ENCODE assay signal across 38 mouse cellular contexts in genomic region chr17:43563192-43563987, GRCm38 (mm10). TPM values are rescaled to one million over a fixed set of nuclear protein-coding genes. Genes with fewer than 3 reads are reported as not detected.
"Had no signal": no experiment of that assay in that cellular context is flagged by ENCODE, and none has a peak within 500 bp of the region (broad histone marks: within the 10 kb centered on the region; RNA-seq: fewer than 3 reads in every experiment).

No protein-coding gene starts in this region.

- H3K9me3 ChIP-seq: limb, embryonic 10.5 days; limb, embryonic 12.5 days; limb, embryonic 15.5 days; liver, embryonic 12.5 days; liver, embryonic 13.5 days; liver, embryonic 15.5 days; lung, embryonic 15.5 days; midbrain, embryonic 12.5 days; midbrain, embryonic 13.5 days; midbrain, embryonic 15.5 days had no signal

- H3K4me1 ChIP-seq: liver, embryonic 13.5 days; liver, embryonic 15.5 days had no signal

- H3K9ac ChIP-seq: limb, embryonic 12.5 days; limb, embryonic 13.5 days; limb, embryonic 15.5 days; liver, embryonic 12.5 days; liver, embryonic 13.5 days; liver, embryonic 14.5 days; liver, embryonic 15.5 days; liver, postnatal 0 days; lung, embryonic 14.5 days; lung, embryonic 15.5 days; midbrain, embryonic 12.5 days; midbrain, embryonic 13.5 days; midbrain, embryonic 15.5 days had no signal

- DNase-seq: left cerebral cortex, postnatal 4 days; liver; liver, embryonic 13.5 days; liver, postnatal 0 days; lung, adult 18-20 months; lung, adult 2 months; lung, embryonic 14.5 days; lung, postnatal 10 days; lung, postnatal 14 days; lung, postnatal 36 days; lung, postnatal 4 days; midbrain, embryonic 14.5 days had no signal

- H3K4me2 ChIP-seq: limb, embryonic 12.5 days; limb, embryonic 13.5 days; limb, embryonic 15.5 days; liver, embryonic 11.5 days; liver, embryonic 12.5 days; liver, embryonic 13.5 days; liver, embryonic 15.5 days; lung, embryonic 14.5 days; lung, embryonic 15.5 days; midbrain, embryonic 11.5 days; midbrain, embryonic 12.5 days; midbrain, embryonic 13.5 days; midbrain, embryonic 15.5 days had no signal

- H3K36me3 ChIP-seq: limb, embryonic 10.5 days; limb, embryonic 12.5 days; limb, embryonic 13.5 days; limb, embryonic 15.5 days; liver, embryonic 12.5 days; liver, embryonic 13.5 days; liver, embryonic 15.5 days; lung, embryonic 15.5 days; midbrain, embryonic 12.5 days; midbrain, embryonic 13.5 days; midbrain, embryonic 15.5 days had no signal

- H3K27me3 ChIP-seq: limb, embryonic 12.5 days; limb, embryonic 13.5 days; limb, embryonic 15.5 days; liver, embryonic 13.5 days; liver, embryonic 15.5 days; lung, embryonic 15.5 days; midbrain, embryonic 12.5 days; midbrain, embryonic 13.5 days; midbrain, embryonic 15.5 days had no signal

- H3K27ac ChIP-seq: limb, embryonic 10.5 days; limb, embryonic 12.5 days; limb, embryonic 13.5 days; limb, embryonic 15.5 days; liver, embryonic 12.5 days; liver, embryonic 13.5 days; liver, embryonic 14.5 days; liver, embryonic 15.5 days; lung, embryonic 15.5 days; macrophage; midbrain, embryonic 12.5 days; midbrain, embryonic 13.5 days; midbrain, embryonic 15.5 days had no signal

- H3K4me3 ChIP-seq: limb, embryonic 10.5 days; limb, embryonic 12.5 days; limb, embryonic 13.5 days; limb, embryonic 15.5 days; liver, embryonic 12.5 days; liver, embryonic 13.5 days; liver, embryonic 15.5 days; lung, embryonic 15.5 days; megakaryocyte, embryonic 14.5 days; midbrain, embryonic 12.5 days; midbrain, embryonic 13.5 days; midbrain, embryonic 15.5 days; myocyte had no signal

- ATAC-seq: liver, embryonic 12.5 days; liver, postnatal 0 days; lung, postnatal 0 days; midbrain, embryonic 13.5 days; midbrain, embryonic 15.5 days; midbrain, embryonic 16.5 days had no signal

RNA-seq across cellular contexts. Expression of gene Pla2g7, which starts 4.5 kb away (rescaled TPM):
- total RNA-seq: megakaryocyte-erythroid progenitor cell, adult 5-6 weeks had no signal

RNA-seq across cellular contexts. Expression of gene Ankrd66, which starts 20.0 kb away (rescaled TPM):
- total RNA-seq: left cerebral cortex, postnatal 10 days; left cerebral cortex, postnatal 14 days; liver, adult 2 months; megakaryocyte progenitor cell, adult 5-6 weeks; megakaryocyte-erythroid progenitor cell, adult 5-6 weeks; midbrain, postnatal 0 days had no signal
- polyA plus RNA-seq: limb, embryonic 11.5 days; limb, embryonic 12.5 days; liver, adult 2 months; liver, embryonic 11.5 days; liver, embryonic 12.5 days; liver, embryonic 13.5 days; liver, embryonic 15.5 days; liver, embryonic 16.5 days; midbrain, embryonic 12.5 days had no signal
